Mouse (Mus musculus): ENCODE measurements around the gene Fam163a.

DNA sequence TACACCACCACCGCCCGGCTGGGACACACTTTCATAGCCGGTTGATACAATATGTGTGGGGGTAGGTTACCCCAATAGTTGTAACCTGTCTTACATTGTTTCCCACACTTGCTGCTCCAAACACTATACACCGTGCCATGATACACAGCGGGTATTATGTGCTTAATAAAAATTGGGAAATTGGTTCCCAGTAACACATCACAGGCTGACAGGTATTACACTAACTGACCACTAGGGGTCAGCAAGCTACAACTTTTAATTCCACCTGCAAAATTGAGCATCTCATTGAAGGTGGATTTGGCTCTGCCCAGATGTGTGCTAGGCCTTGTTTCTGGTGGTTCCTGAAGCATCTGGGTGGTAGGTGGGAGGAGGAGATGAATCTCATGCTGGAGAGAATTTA, 119.1 kb downstream of the Fam163a start:
- TF ChIP-seq CTCF (IDR thresholded peaks at IDR 0.05) (peak; percentile 93), EP300 (IDR thresholded peaks at IDR 0.05) (no peak)
